Mouse (Mus musculus) heart, embryonic 14.5 days (tissue): ENCODE measurements at regions not wholly inside any gene's neighbourhood (a gene's known extent, or its start where the extent isn't known, plus 50 kb on each side); places are given as distances from the start of the nearest gene placed in this dataset.

Source experiments
- ATAC-seq: fragments of 200-750 bp; cut with Nextera tagmentation; 2 replicates; pipeline ENCODE4 v1.8.0; 2017; ENCODE audit warnings: low read depth, moderate TSS enrichment; ENCODE audit not compliant: insufficient number of reproducible peaks, insufficient read depth, low FRiP score
- H3K27ac ChIP-seq, 2 experiments: fragments of 200-500 bp in 1 of 2; fragments of 300-500 bp in 1 of 2; sonication (generic) in 1 of 2; replicated peaks in 1 of 2; 2 replicates each; pipeline ENCODE4 v1.5.1; 2012 to 2014; ENCODE audit warnings: low read depth in 2 of 2, low read length in 2 of 2, control low read depth in 1 of 2, mild to moderate bottlenecking in 1 of 2, mixed read lengths in 1 of 2; ENCODE audit not compliant: control insufficient read depth in 1 of 2, insufficient read depth in 1 of 2
- H3K27me3 ChIP-seq: fragments of 300-500 bp; sonication (generic); 2 replicates; pipeline ENCODE4 v1.6.1; 2014; ENCODE audit warnings: mild to moderate bottlenecking, low read length, control low read depth; ENCODE audit not compliant: control insufficient read depth, insufficient read depth
- H3K36me3 ChIP-seq: fragments of 300-500 bp; sonication (generic); 2 replicates; pipeline ENCODE4 v1.6.1; 2014; ENCODE audit warnings: mild to moderate bottlenecking, control low read depth, low read length, mixed read lengths; ENCODE audit not compliant: control insufficient read depth, insufficient read depth
- H3K4me1 ChIP-seq, 2 experiments: fragments of 200-500 bp in 1 of 2; fragments of 300-500 bp in 1 of 2; sonication (generic) in 1 of 2; 2 replicates each; pipeline ENCODE4 v1.6.1; 2012 to 2014; ENCODE audit warnings: low read length in 2 of 2, control low read depth in 1 of 2, mixed read lengths in 1 of 2; ENCODE audit not compliant: control insufficient read depth in 2 of 2, insufficient read depth in 2 of 2
- H3K4me2 ChIP-seq: fragments of 300-500 bp; sonication (generic); 2 replicates; pipeline ENCODE4 v1.6.1; 2014; ENCODE audit warnings: mild to moderate bottlenecking, low read length
- H3K4me3 ChIP-seq, 2 experiments: fragments of 200-500 bp in 1 of 2; fragments of 300-500 bp in 1 of 2; sonication (generic) in 1 of 2; 2 replicates each; pipeline ENCODE4 v1.5.1; 2012 to 2014; ENCODE audit warnings: low read length in 2 of 2, mild to moderate bottlenecking in 2 of 2, control low read depth in 1 of 2, low read depth in 1 of 2, moderate library complexity in 1 of 2; ENCODE audit not compliant: control insufficient read depth in 1 of 2, insufficient read depth in 1 of 2
- H3K9ac ChIP-seq: fragments of 300-500 bp; sonication (generic); 2 replicates; pipeline ENCODE4 v1.6.1; 2014; ENCODE audit warnings: mild to moderate bottlenecking, low read length
- H3K9me3 ChIP-seq: fragments of 300-500 bp; sonication (generic); 2 replicates; pipeline ENCODE4 v1.6.1; 2016; ENCODE audit warnings: low read length, control low read depth; ENCODE audit not compliant: control insufficient read depth
- WGBS: fragments of 180-500 bp; shearing (Covaris S2); extraction: QIAGEN DNeasy Blood & Tissue Kit; methylation state at CpG from one replicate; pipeline ENCODE4 v1.1.7; 2014; 5-methylcytosine and 5-hydroxymethylcytosine counted together

GRCm38 (mm10) chr12:97994884-97995283 lies 264.4 kb downstream of the Galc start:
- H3K4me1 ChIP-seq: no peaks in the 10 kb centered on the region; a peak in 1 of 4 replicates
- WGBS: 56% methylated on average over 1 of the region's 1 CpGs
- no peaks in the 10 kb centered on the region for H3K27me3 ChIP-seq
- no peak overlapping the region for H3K4me2 ChIP-seq
- no peak overlapping the region for H3K4me3 ChIP-seq
- H3K9ac ChIP-seq: no peak overlapping the region
- H3K27ac ChIP-seq: no peak overlapping the region
- H3K36me3 ChIP-seq: no peaks in the 10 kb centered on the region
- ATAC-seq: no peak
- no peaks in the 10 kb centered on the region for H3K9me3 ChIP-seq

- H3K9ac ChIP-seq: no peak overlapping the region
- H3K27ac ChIP-seq: no peak overlapping the region
- H3K27me3 ChIP-seq: no peaks in the 10 kb centered on the region
- H3K4me2 ChIP-seq: no peak overlapping the region
- no peak overlapping the region for H3K4me3 ChIP-seq
- WGBS: 85% methylated on average over 3 of the region's 3 CpGs
- H3K36me3 ChIP-seq: no peaks in the 10 kb centered on the region
- H3K9me3 ChIP-seq: no peaks in the 10 kb centered on the region
- ATAC-seq: no peak
- H3K4me1 ChIP-seq: no peaks in the 10 kb centered on the region; a peak in 1 of 4 replicates
Measured at GRCm38 (mm10) chr12:97993937-97994336, 265.3 kb downstream of the Galc start.

- Histone ChIP-seq H3K27ac (no peak overlapping the region), H3K9ac (no peak overlapping the region), H3K9me3 (0 out of 2 replicates have a peak, but pooled peaks cover 3% of the 10 kb centered on the region), H3K4me1 (no peaks in the 10 kb centered on the region), H3K27me3 (no peaks in the 10 kb centered on the region), H3K4me3 (no peak overlapping the region), H3K4me2 (no peak overlapping the region), H3K36me3 (no peaks in the 10 kb centered on the region)
- 90% methylated on average over 1 of the region's 1 CpGs for WGBS
- no peak for ATAC-seq
Measured at GRCm38 (mm10) chr12:97983390-97983789, 275.9 kb downstream of the Galc start.

- Histone ChIP-seq H3K4me1 (no peaks in the 10 kb centered on the region), H3K4me2 (no peak overlapping the region), H3K9ac (no peak overlapping the region), H3K36me3 (no peaks in the 10 kb centered on the region), H3K27ac (no peak overlapping the region), H3K9me3 (0 out of 2 replicates have a peak, but pooled peaks cover 3% of the 10 kb centered on the region), H3K27me3 (no peaks in the 10 kb centered on the region), H3K4me3 (no peak overlapping the region)
- ATAC-seq: no peak
- WGBS: 59% methylated on average over 3 of the region's 3 CpGs
Measured at GRCm38 (mm10) chr12:97978668-97979067, 280.6 kb downstream of the Galc start.

GRCm38 (mm10) chr12:97978178-97978651 lies 281.0 kb downstream of the Galc start:
- ATAC-seq: no peak
- H3K27ac ChIP-seq: no peak overlapping the region
- no peaks in the 10 kb centered on the region for H3K36me3 ChIP-seq
- H3K27me3 ChIP-seq: no peaks in the 10 kb centered on the region
- no peak overlapping the region for H3K9ac ChIP-seq
- H3K4me1 ChIP-seq: no peaks in the 10 kb centered on the region
- WGBS: 82% methylated on average over 8 of the region's 8 CpGs
- H3K4me3 ChIP-seq: no peak overlapping the region
- H3K4me2 ChIP-seq: no peak overlapping the region
- 0 out of 2 replicates have a peak, but pooled peaks cover 3% of the 10 kb centered on the region for H3K9me3 ChIP-seq

GRCm38 (mm10) chr12:97977633-97978032 lies 281.6 kb downstream of the Galc start:
- ATAC-seq: no peak
- WGBS: 68% methylated on average over 3 of the region's 3 CpGs

GRCm38 (mm10) chr12:97973909-97974510 lies 285.2 kb downstream of the Galc start:
- Histone ChIP-seq H3K4me2 (no peak overlapping the region), H3K27me3 (no peaks in the 10 kb centered on the region), H3K27ac (no peak overlapping the region), H3K9ac (no peak overlapping the region), H3K36me3 (no peaks in the 10 kb centered on the region), H3K4me3 (no peak overlapping the region), H3K4me1 (no peaks in the 10 kb centered on the region), H3K9me3 (no peaks in the 10 kb centered on the region)
- no peak for ATAC-seq
- 62% methylated on average over 10 of the region's 10 CpGs for WGBS

More at GRCm38 (mm10) chr12:97977633-97978032, 281.6 kb downstream of the Galc start:
- no peak overlapping the region for H3K9ac ChIP-seq
- no peaks in the 10 kb centered on the region for H3K4me1 ChIP-seq
- H3K4me2 ChIP-seq: no peak overlapping the region
- 0 out of 2 replicates have a peak, but pooled peaks cover 3% of the 10 kb centered on the region for H3K9me3 ChIP-seq
- no peak overlapping the region for H3K4me3 ChIP-seq
- H3K36me3 ChIP-seq: no peaks in the 10 kb centered on the region
- H3K27ac ChIP-seq: no peak overlapping the region
- H3K27me3 ChIP-seq: no peaks in the 10 kb centered on the region

GRCm38 (mm10) chr12:97957201-97957600 lies 302.1 kb downstream of the Galc start:
- H3K27ac ChIP-seq: no peak overlapping the region
- no peak for ATAC-seq
- no peak overlapping the region for H3K9ac ChIP-seq
- H3K4me3 ChIP-seq: no peak overlapping the region
- H3K27me3 ChIP-seq: no peaks in the 10 kb centered on the region
- no peak overlapping the region for H3K4me2 ChIP-seq
- 38% methylated on average over 4 of the region's 4 CpGs for WGBS
- H3K4me1 ChIP-seq: no peaks in the 10 kb centered on the region
- no peaks in the 10 kb centered on the region for H3K36me3 ChIP-seq
- H3K9me3 ChIP-seq: no peaks in the 10 kb centered on the region
